Mouse (Mus musculus): ENCODE data around the gene Atp13a3. TPM values are rescaled to one million over a fixed set of nuclear protein-coding genes. Genes with fewer than 3 reads are reported as not detected.
"Not testable (repeated sequence)": the region's sequence is repeated elsewhere in the genome, so short reads cannot be mapped to it uniquely, and the experiment has no call there.

Gene Atp13a3
- polyA plus RNA-seq, 2 experiments, result 8.7 to 14.8 TPM

DNA sequence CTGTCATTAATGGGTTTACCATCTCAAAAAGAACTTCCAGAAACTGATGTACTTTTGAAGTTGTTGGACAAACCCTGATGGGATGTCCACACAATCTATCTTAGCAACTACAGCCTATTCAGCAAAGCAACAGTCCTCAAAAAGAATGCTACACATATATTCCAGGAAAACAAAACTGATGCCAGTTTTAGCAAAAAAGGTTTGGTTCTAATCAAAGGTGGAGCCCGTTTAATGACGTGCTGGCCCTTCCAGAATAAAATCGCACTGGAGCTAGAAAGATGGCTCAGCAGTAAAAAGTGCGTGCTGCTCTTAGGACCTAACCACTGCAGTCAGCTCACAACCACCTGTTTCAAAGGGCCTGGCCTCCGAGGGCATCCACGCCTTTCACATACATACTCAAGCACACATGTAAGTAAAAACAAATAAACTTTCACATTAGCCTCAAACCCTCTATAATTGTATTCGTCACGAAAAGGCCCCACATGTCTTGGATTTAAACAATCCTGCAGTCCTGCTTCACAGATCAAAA lies 18.8 kb downstream of the Atp13a3 start:
- Histone ChIP-seq H3K27ac (no peak overlapping the region; the same call in 1 of the 2 replicates), H3K9ac (replicated peaks) (peak overlapping the region; percentile 40), H3K9me3 (ENCODE audit: control insufficient read depth, low read length) (no peaks in the 10 kb centered on the region), H3K36me3 (replicated peaks; ENCODE audit: control insufficient read depth, insufficient read depth, low read depth) (peaks cover 12% of the 10 kb centered on the region), H3K4me2 (ENCODE audit: low read depth) (peak overlapping the region; percentile 78), H3K4me1 (replicated peaks; ENCODE audit: control insufficient read depth in 2 of 2, insufficient read depth in 2 of 2, low read length in 1 of 2) (peaks cover 21 to 26% of the 10 kb centered on the region in 2 experiments), H3K27me3 (ENCODE audit: control insufficient read depth, insufficient read depth, low read length) (no peaks in the 10 kb centered on the region), H3K4me3 (ENCODE audit: insufficient read depth in 1 of 2, low read depth in 2 of 2, low read length in 2 of 2) (peak overlapping the region; percentile 48 to 82)
- no peak for ATAC-seq (ENCODE audit: insufficient read depth)
- no peak for DNase-seq (ENCODE audit: low read depth in 3 of 3, low spot score in 3 of 3)
- TF ChIP-seq EP300 (IDR thresholded peaks at IDR 0.05; ENCODE audit: low read depth) (no peak), CTCF (IDR thresholded peaks at IDR 0.05; ENCODE audit: low read depth) (no peak)
- WGBS (ENCODE audit: insufficient replicate concordance), result 42% methylated on average over 8 of the region's 8 CpGs

DNA sequence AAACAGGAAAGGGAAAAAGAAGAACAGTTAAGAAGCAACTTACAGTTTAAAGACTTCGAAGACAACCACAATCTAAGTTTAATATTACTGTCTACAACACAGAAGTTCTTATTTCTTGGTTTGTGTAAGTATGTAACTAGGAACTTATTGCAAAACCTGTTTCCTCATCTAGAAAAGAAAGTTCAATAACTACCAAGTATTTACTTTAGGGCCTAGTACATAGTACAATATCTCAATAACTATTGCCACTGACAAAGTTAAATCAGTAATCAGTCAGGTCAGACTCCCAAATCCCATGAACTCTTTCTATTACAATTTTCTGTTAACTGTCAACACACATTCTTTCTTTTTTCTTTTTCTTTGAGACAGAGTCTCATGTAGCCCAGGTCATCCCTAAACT lies 20.2 kb downstream of the Atp13a3 start:
- Histone ChIP-seq H3K9ac (replicated peaks) (no peak overlapping the region), H3K4me2 (ENCODE audit: low read depth) (peak overlapping the region; percentile 32), H3K9me3 (ENCODE audit: control insufficient read depth, low read length) (no peaks in the 10 kb centered on the region), H3K36me3 (replicated peaks; ENCODE audit: control insufficient read depth, insufficient read depth, low read depth) (peaks cover 14% of the 10 kb centered on the region), H3K27ac (no peak overlapping the region), H3K27me3 (ENCODE audit: control insufficient read depth, insufficient read depth, low read length) (no peaks in the 10 kb centered on the region), H3K4me1 (replicated peaks; ENCODE audit: control insufficient read depth in 2 of 2, insufficient read depth in 2 of 2, low read length in 1 of 2) (peaks cover 19 to 23% of the 10 kb centered on the region in 2 experiments), H3K4me3 (ENCODE audit: insufficient read depth in 1 of 2, low read depth in 2 of 2, low read length in 2 of 2) (no peak overlapping the region)
- no peak for DNase-seq (ENCODE audit: low read depth in 3 of 3, low spot score in 3 of 3)
- TF ChIP-seq EP300 (IDR thresholded peaks at IDR 0.05; ENCODE audit: low read depth) (no peak), CTCF (IDR thresholded peaks at IDR 0.05; ENCODE audit: low read depth) (no peak)
- 63% methylated on average over 1 of the region's 1 CpGs for WGBS (ENCODE audit: insufficient replicate concordance)
- ATAC-seq (ENCODE audit: insufficient read depth), result no peak

DNA sequence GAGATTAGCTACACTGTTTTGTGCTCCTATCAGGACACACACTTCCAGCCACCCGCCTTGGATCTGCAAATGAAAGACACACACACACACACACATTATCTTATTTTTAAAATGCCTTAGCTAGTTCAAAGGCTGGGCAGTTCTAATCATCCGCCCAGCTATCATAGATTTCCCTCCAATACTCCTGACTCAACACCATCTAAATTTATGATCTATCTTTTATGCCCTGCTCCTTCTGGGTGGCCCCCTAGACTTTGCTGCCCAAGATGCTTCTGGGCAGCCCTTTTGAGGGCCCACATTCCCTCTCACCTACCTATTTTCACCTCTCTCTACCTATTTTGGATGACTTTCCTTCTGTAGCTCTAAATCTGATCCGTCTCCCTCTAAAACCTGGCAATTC lies 29.5 kb downstream of the Atp13a3 start:
- no peak for DNase-seq (ENCODE audit: low read depth in 3 of 3, low spot score in 3 of 3)
- Histone ChIP-seq H3K4me3 (ENCODE audit: insufficient read depth in 1 of 2, low read depth in 2 of 2, low read length in 2 of 2) (no peak overlapping the region), H3K9ac (replicated peaks) (no peak overlapping the region), H3K27ac (no peak overlapping the region), H3K4me1 (replicated peaks; ENCODE audit: control insufficient read depth in 2 of 2, insufficient read depth in 2 of 2, low read length in 1 of 2) (0 out of 4 replicates have a peak, but pooled peaks cover 0 to 4% of the 10 kb centered on the region in 2 experiments), H3K27me3 (ENCODE audit: control insufficient read depth, insufficient read depth, low read length) (no peaks in the 10 kb centered on the region), H3K4me2 (ENCODE audit: low read depth) (no peak overlapping the region), H3K9me3 (ENCODE audit: control insufficient read depth, low read length) (no peaks in the 10 kb centered on the region), H3K36me3 (replicated peaks; ENCODE audit: control insufficient read depth, insufficient read depth, low read depth) (peaks cover 6% of the 10 kb centered on the region; the same call in 1 of the 2 replicates)
- TF ChIP-seq CTCF (IDR thresholded peaks at IDR 0.05; ENCODE audit: low read depth), result no peak
- no peak for TF ChIP-seq EP300 (IDR thresholded peaks at IDR 0.05; ENCODE audit: low read depth)
- no peak for ATAC-seq (ENCODE audit: insufficient read depth)
- 43% methylated on average over 3 of the region's 3 CpGs for WGBS (ENCODE audit: insufficient replicate concordance)

DNA sequence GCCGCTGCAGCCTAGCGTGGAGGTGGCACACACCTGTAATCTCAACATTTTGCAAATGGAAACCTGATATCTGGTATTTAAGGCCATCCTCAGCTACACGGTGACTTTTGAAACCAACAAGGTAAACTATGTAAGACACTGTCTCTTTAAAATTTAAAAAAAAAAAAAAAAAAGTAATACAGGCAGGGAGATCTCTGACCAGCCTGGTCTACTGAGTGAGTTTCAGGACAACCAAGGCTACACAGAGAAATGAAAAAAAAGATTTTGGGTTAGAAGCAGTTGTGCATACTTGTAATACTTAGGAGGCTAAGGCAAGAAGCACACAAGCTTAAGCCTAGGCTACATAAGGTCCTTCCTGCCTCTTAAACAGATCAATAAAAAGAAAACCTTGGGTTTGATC lies 30.8 kb downstream of the Atp13a3 start:
- TF ChIP-seq EP300 (IDR thresholded peaks at IDR 0.05; ENCODE audit: low read depth) (no peak), CTCF (IDR thresholded peaks at IDR 0.05; ENCODE audit: low read depth) (no peak)
- Histone ChIP-seq H3K9ac (replicated peaks) (no peak overlapping the region), H3K27me3 (ENCODE audit: control insufficient read depth, insufficient read depth, low read length) (no peaks in the 10 kb centered on the region), H3K4me3 (ENCODE audit: insufficient read depth in 1 of 2, low read depth in 2 of 2, low read length in 2 of 2) (no peak overlapping the region), H3K27ac (no peak overlapping the region), H3K9me3 (ENCODE audit: control insufficient read depth, low read length) (no peaks in the 10 kb centered on the region), H3K36me3 (replicated peaks; ENCODE audit: control insufficient read depth, insufficient read depth, low read depth) (peaks cover 2% of the 10 kb centered on the region; the same call in 1 of the 2 replicates), H3K4me1 (replicated peaks; ENCODE audit: control insufficient read depth in 2 of 2, insufficient read depth in 2 of 2, low read length in 1 of 2) (0 out of 4 replicates have a peak, but pooled peaks cover 0 to 4% of the 10 kb centered on the region in 2 experiments), H3K4me2 (ENCODE audit: low read depth) (no peak overlapping the region)
- WGBS (ENCODE audit: insufficient replicate concordance), result 85% methylated on average over 3 of the region's 3 CpGs
- DNase-seq (ENCODE audit: low read depth in 3 of 3, low spot score in 3 of 3) (no peak), ATAC-seq (ENCODE audit: insufficient read depth) (no peak)

DNA sequence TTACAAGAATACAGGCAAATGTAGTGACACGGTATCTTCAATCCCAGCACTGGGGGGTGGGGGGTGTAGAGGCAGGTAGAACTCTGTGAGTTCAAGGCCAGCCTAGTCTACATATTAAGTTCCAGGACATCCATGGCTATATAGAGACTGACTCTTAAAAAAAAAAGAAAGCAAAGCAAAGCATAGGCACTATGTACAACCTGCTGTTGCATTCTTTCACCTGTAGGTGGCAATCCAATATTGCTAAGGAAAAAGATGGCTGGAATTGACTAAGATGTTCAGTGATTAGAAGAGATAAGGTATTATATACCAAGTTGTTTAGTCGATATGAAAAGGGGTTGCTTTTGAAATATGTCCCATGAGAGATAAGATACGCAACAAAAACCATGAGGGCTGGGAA lies 31.5 kb downstream of the Atp13a3 start:
- Histone ChIP-seq H3K9ac (replicated peaks) (no peak overlapping the region), H3K36me3 (replicated peaks; ENCODE audit: control insufficient read depth, insufficient read depth, low read depth) (no peaks in the 10 kb centered on the region; the same call in 1 of the 2 replicates), H3K9me3 (ENCODE audit: control insufficient read depth, low read length) (no peaks in the 10 kb centered on the region), H3K4me2 (ENCODE audit: low read depth) (no peak overlapping the region), H3K27ac (no peak overlapping the region), H3K4me3 (ENCODE audit: insufficient read depth in 1 of 2, low read depth in 2 of 2, low read length in 2 of 2) (no peak overlapping the region), H3K4me1 (replicated peaks; ENCODE audit: control insufficient read depth in 2 of 2, insufficient read depth in 2 of 2, low read length in 1 of 2) (0 out of 4 replicates have a peak, but pooled peaks cover 0 to 4% of the 10 kb centered on the region in 2 experiments), H3K27me3 (ENCODE audit: control insufficient read depth, insufficient read depth, low read length) (no peaks in the 10 kb centered on the region)
- ATAC-seq (ENCODE audit: insufficient read depth) (no peak), DNase-seq (ENCODE audit: low read depth in 3 of 3, low spot score in 3 of 3) (peak in 1 of 3 experiments; percentile 50)
- WGBS (ENCODE audit: insufficient replicate concordance), result 33% methylated on average over 3 of the region's 3 CpGs
- TF ChIP-seq EP300 (IDR thresholded peaks at IDR 0.05; ENCODE audit: low read depth) (peak; percentile 49; the same call in 1 of the 2 replicates), CTCF (IDR thresholded peaks at IDR 0.05; ENCODE audit: low read depth) (peak; percentile 78)

DNA sequence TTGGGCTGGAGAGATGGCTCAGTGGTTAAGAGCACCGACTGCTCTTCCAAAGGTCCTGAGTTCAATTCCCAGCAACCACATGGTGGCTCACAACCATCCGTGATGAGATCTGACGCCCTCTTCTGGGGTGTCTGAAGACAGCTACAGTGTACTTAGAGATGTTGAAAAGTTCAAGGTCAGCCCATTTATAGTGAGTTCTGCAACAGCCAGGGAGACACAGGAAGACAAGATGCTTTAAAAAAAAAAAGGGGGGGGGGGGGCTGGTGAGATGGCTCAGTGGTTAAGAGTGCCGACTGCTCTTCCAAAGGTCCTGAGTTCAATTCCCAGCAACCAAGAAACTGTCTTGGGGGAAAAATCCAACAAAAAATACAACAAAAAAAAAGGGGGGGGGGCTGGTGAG lies 32.5 kb downstream of the Atp13a3 start:
- H3K9ac ChIP-seq (replicated peaks); DNase-seq (ENCODE audit: low read depth in 3 of 3, low spot score in 3 of 3): not testable (repeated sequence)

More for the DNA sequence above, 32.5 kb downstream of the Atp13a3 start:
- ATAC-seq (ENCODE audit: insufficient read depth); H3K4me1 ChIP-seq (replicated peaks; ENCODE audit: control insufficient read depth in 2 of 2, insufficient read depth in 2 of 2, low read length in 1 of 2); H3K27me3 ChIP-seq (ENCODE audit: control insufficient read depth, insufficient read depth, low read length); H3K4me3 ChIP-seq (ENCODE audit: insufficient read depth in 1 of 2, low read depth in 2 of 2, low read length in 2 of 2); H3K36me3 ChIP-seq (replicated peaks; ENCODE audit: control insufficient read depth, insufficient read depth, low read depth); H3K9me3 ChIP-seq (ENCODE audit: control insufficient read depth, low read length); H3K27ac ChIP-seq; H3K4me2 ChIP-seq (ENCODE audit: low read depth): not testable (repeated sequence)
- 81% methylated on average over 4 of the region's 4 CpGs for WGBS (ENCODE audit: insufficient replicate concordance)

Measured in liver, embryonic 14.5 days (tissue).